Mouse (Mus musculus) forebrain, embryonic 14.5 days (tissue): ENCODE data around the gene Gm44965. TPM values are rescaled to one million over a fixed set of nuclear protein-coding genes. Genes with fewer than 3 reads are reported as not detected.
A peak's percentile ranks its signal among the peaks of the same experiment; 100 is the strongest.

Source experiments
- ATAC-seq: fragments of 200-750 bp; cut with Nextera tagmentation; 2 replicates; pipeline ENCODE4 v1.8.0; 2017; ENCODE audit warnings: mild to moderate bottlenecking, moderate library complexity
- DNase-seq: peaks from one replicate; pipeline ENCODE4 v3.0.0-alpha.2; 2015; ENCODE audit warnings: low spot score
- H3K27ac ChIP-seq: fragments of 300-500 bp; sonication (generic); 2 replicates; pipeline ENCODE4 v1.5.1; 2014; ENCODE audit warnings: low read depth, mild to moderate bottlenecking, control low read depth, low read length, moderate library complexity
- H3K27me3 ChIP-seq: fragments of 300-500 bp; sonication (generic); replicated peaks from 2 replicates; pipeline ENCODE4 v1.6.1; 2014; ENCODE audit warnings: low read length, control low read depth, mixed read lengths; ENCODE audit not compliant: control insufficient read depth, insufficient read depth
- H3K36me3 ChIP-seq: fragments of 300-500 bp; sonication (generic); 2 replicates; pipeline ENCODE4 v1.6.1; 2014; ENCODE audit warnings: low read length, control low read depth; ENCODE audit not compliant: control insufficient read depth, insufficient read depth
- H3K4me1 ChIP-seq: fragments of 300-500 bp; sonication (generic); 2 replicates; pipeline ENCODE4 v1.6.1; 2014; ENCODE audit warnings: antibody characterized with exemption, low read length, control low read depth; ENCODE audit not compliant: control insufficient read depth, insufficient read depth
- H3K4me2 ChIP-seq: fragments of 300-500 bp; sonication (generic); 2 replicates; pipeline ENCODE4 v1.6.1; 2014; ENCODE audit warnings: mild to moderate bottlenecking, control low read depth, low read length
- H3K4me3 ChIP-seq: fragments of 300-500 bp; sonication (generic); 2 replicates; pipeline ENCODE4 v1.5.1; 2014; ENCODE audit warnings: low read depth, low read length, control low read depth
- H3K9ac ChIP-seq: fragments of 300-500 bp; sonication (generic); 2 replicates; pipeline ENCODE4 v1.6.1; 2014; ENCODE audit warnings: mild to moderate bottlenecking, low read length, control low read depth, moderate library complexity
- H3K9me3 ChIP-seq: fragments of 300-500 bp; sonication (generic); replicated peaks from 2 replicates; pipeline ENCODE4 v1.6.1; 2016; ENCODE audit warnings: low read length, control low read depth, mixed read lengths; ENCODE audit not compliant: control insufficient read depth
- WGBS: fragments of 180-500 bp; shearing (Covaris S2); extraction: QIAGEN DNeasy Blood & Tissue Kit; methylation state at CpG from one replicate; pipeline ENCODE4 v1.1.7; 2014; 5-methylcytosine and 5-hydroxymethylcytosine counted together
- polyA plus RNA-seq: library from polyadenylated mRNA; unstranded; fragments of >200 nt; fragmentation: Nextera tagmentation; extraction: Ambion mirVana; gene quantifications from 2 replicates; pipeline ENCODE4 v1.2.1, GENCODE M21; 2014

Gm44965 gene
- polyA plus RNA-seq, 1 experiment from 2014 or later: not detected

- Histone ChIP-seq H3K4me1 (no peaks in the 10 kb centered on the region; the same call in 1 of the 2 replicates), H3K9me3 (no peaks in the 10 kb centered on the region), H3K4me2 (no peak overlapping the region), H3K36me3 (no peaks in the 10 kb centered on the region), H3K4me3 (no peak overlapping the region), H3K9ac (no peak overlapping the region), H3K27ac (no peak overlapping the region), H3K27me3 (no peaks in the 10 kb centered on the region)
- no peak for ATAC-seq
- no peak for DNase-seq
- WGBS: 82% methylated on average over 10 of the region's 10 CpGs
Measured at GRCm38 (mm10) chr6:48573280-48573679, 20.5 kb upstream of the Gm44965 start.

- no peak overlapping the region for H3K9ac ChIP-seq
- H3K27ac ChIP-seq: no peak overlapping the region
- no peak overlapping the region for H3K4me3 ChIP-seq
- no peaks in the 10 kb centered on the region for H3K27me3 ChIP-seq
- 81% methylated on average over 3 of the region's 3 CpGs for WGBS
- no peaks in the 10 kb centered on the region for H3K9me3 ChIP-seq
- DNase-seq: no peak
- no peaks in the 10 kb centered on the region for H3K4me1 ChIP-seq
- no peak overlapping the region for H3K4me2 ChIP-seq
- no peaks in the 10 kb centered on the region for H3K36me3 ChIP-seq
- ATAC-seq: no peak
Measured at GRCm38 (mm10) chr6:48573981-48574380, 19.8 kb upstream of the Gm44965 start.

GRCm38 (mm10) chr6:48578736-48579135, 15.0 kb upstream of the Gm44965 start:
- ATAC-seq (no peak), DNase-seq (no peak)
- WGBS: 72% methylated on average over 5 of the region's 5 CpGs
- Histone ChIP-seq H3K4me1 (no peaks in the 10 kb centered on the region), H3K36me3 (no peaks in the 10 kb centered on the region), H3K4me3 (no peak overlapping the region), H3K9ac (no peak overlapping the region), H3K27me3 (no peaks in the 10 kb centered on the region), H3K27ac (no peak overlapping the region), H3K4me2 (no peak overlapping the region), H3K9me3 (no peaks in the 10 kb centered on the region)

- no peak for ATAC-seq
- DNase-seq: no peak
- WGBS: 42% methylated on average over 5 of the region's 5 CpGs
- Histone ChIP-seq H3K27ac (no peak overlapping the region), H3K4me3 (no peak overlapping the region), H3K4me1 (no peaks in the 10 kb centered on the region), H3K9ac (no peak overlapping the region), H3K36me3 (no peaks in the 10 kb centered on the region), H3K27me3 (no peaks in the 10 kb centered on the region), H3K9me3 (no peaks in the 10 kb centered on the region), H3K4me2 (no peak overlapping the region)
Measured at GRCm38 (mm10) chr6:48579215-48579648, 14.5 kb upstream of the Gm44965 start.

- no peaks in the 10 kb centered on the region for H3K4me1 ChIP-seq
- no peak overlapping the region for H3K4me2 ChIP-seq
- no peak overlapping the region for H3K4me3 ChIP-seq
- WGBS: 25% methylated on average over 3 of the region's 3 CpGs
- H3K9ac ChIP-seq: no peak overlapping the region
- no peak for DNase-seq
- H3K36me3 ChIP-seq: no peaks in the 10 kb centered on the region
- ATAC-seq: no peak
- no peaks in the 10 kb centered on the region for H3K9me3 ChIP-seq
- no peaks in the 10 kb centered on the region for H3K27me3 ChIP-seq
- no peak overlapping the region for H3K27ac ChIP-seq
Measured at GRCm38 (mm10) chr6:48581257-48581656, 12.5 kb upstream of the Gm44965 start.

GRCm38 (mm10) chr6:48582037-48582436, 11.7 kb upstream of the Gm44965 start:
- ATAC-seq: peak; percentile 40; the same call in 1 of the 2 replicates
- Histone ChIP-seq H3K4me2 (no peak overlapping the region), H3K27me3 (no peaks in the 10 kb centered on the region), H3K4me3 (no peak overlapping the region), H3K4me1 (no peaks in the 10 kb centered on the region), H3K27ac (no peak overlapping the region), H3K9ac (no peak overlapping the region), H3K36me3 (no peaks in the 10 kb centered on the region), H3K9me3 (no peaks in the 10 kb centered on the region)
- peak; percentile 82 for DNase-seq
- 65% methylated on average over 3 of the region's 3 CpGs for WGBS

GRCm38 (mm10) chr6:48589194-48589750, 4.5 kb upstream of the Gm44965 start, which contains the start of gene Gm45021:
TSS of gene Gm45021 (plus strand) at chr6:48589610.
- H3K9ac ChIP-seq: no peak within 1 kb of the TSS
- DNase-seq: no peak
- WGBS: 72% methylated on average over 6 of the region's 6 CpGs
- ATAC-seq: no peak
- no peak within 1 kb of the TSS for H3K27ac ChIP-seq
- no peak within 1 kb of the TSS for H3K4me2 ChIP-seq
- no peaks in the 10 kb centered on the region for H3K27me3 ChIP-seq
- H3K9me3 ChIP-seq: no peaks in the 10 kb centered on the region
- H3K4me3 ChIP-seq: no peak within 1 kb of the TSS
- no peaks in the 10 kb centered on the region for H3K36me3 ChIP-seq
- H3K4me1 ChIP-seq: peaks cover 6% of the 10 kb centered on the region; the same call in 1 of the 2 replicates

GRCm38 (mm10) chr6:48591221-48591845, 2.4 kb upstream of the Gm44965 start:
- no peaks in the 10 kb centered on the region for H3K27me3 ChIP-seq
- H3K4me2 ChIP-seq: no peak overlapping the region
- H3K27ac ChIP-seq: no peak overlapping the region
- H3K9ac ChIP-seq: no peak overlapping the region
- H3K4me3 ChIP-seq: no peak overlapping the region
- H3K9me3 ChIP-seq: peaks cover 2% of the 10 kb centered on the region; the same call in 1 of the 2 replicates
- ATAC-seq (no peak), DNase-seq (no peak)
- peaks cover 13% of the 10 kb centered on the region for H3K4me1 ChIP-seq
- 91% methylated on average over 3 of the region's 3 CpGs for WGBS
- H3K36me3 ChIP-seq: peaks cover 4% of the 10 kb centered on the region

- Histone ChIP-seq H3K4me1 (peaks cover 13% of the 10 kb centered on the region), H3K27me3 (no peaks in the 10 kb centered on the region), H3K9ac (no peak overlapping the region), H3K27ac (no peak overlapping the region), H3K9me3 (peaks cover 7% of the 10 kb centered on the region; the same call in 1 of the 2 replicates), H3K36me3 (peaks cover 9% of the 10 kb centered on the region), H3K4me2 (no peak overlapping the region), H3K4me3 (no peak overlapping the region)
- 94% methylated on average over 6 of the region's 6 CpGs for WGBS
- ATAC-seq (no peak), DNase-seq (no peak)
Measured at GRCm38 (mm10) chr6:48591871-48592270, 1.9 kb upstream of the Gm44965 start.
